Mouse (Mus musculus): ENCODE data around the gene Slfn2. TPM values are rescaled to one million over a fixed set of nuclear protein-coding genes. Genes with fewer than 3 reads are reported as not detected.

Slfn2 gene
- total and polyA plus RNA-seq, 2 experiments from 2014 or later, result 1.9 to 3.5 TPM

- no peak overlapping the region for H3K27ac ChIP-seq (ENCODE audit: low read depth, low read length)
- H3K4me3 ChIP-seq (ENCODE audit: low read depth, low read length), result no peak overlapping the region
- H3K4me1 ChIP-seq (ENCODE audit: insufficient read depth), result no peaks in the 10 kb centered on the region
- H3K27me3 ChIP-seq (ENCODE audit: insufficient read depth, low read length), result no peaks in the 10 kb centered on the region
- no peak overlapping the region for H3K4me2 ChIP-seq (ENCODE audit: low read depth)
- H3K9ac ChIP-seq, result no peak overlapping the region
- 79% methylated on average over 3 of the region's 3 CpGs for WGBS
- DNase-seq (no peak), ATAC-seq (no peak)
- no peaks in the 10 kb centered on the region for H3K36me3 ChIP-seq (ENCODE audit: insufficient read depth)
- no peak for TF ChIP-seq CTCF (IDR thresholded peaks at IDR 0.05; ENCODE audit: low read depth)
- H3K9me3 ChIP-seq (ENCODE audit: low read length), result no peaks in the 10 kb centered on the region
Measured at GRCm38 (mm10) chr11:83077714-83078422, 13.0 kb downstream of the Slfn2 start.

- ATAC-seq, result no peak
- no peaks in the 10 kb centered on the region for H3K27me3 ChIP-seq (ENCODE audit: insufficient read depth, low read length)
- H3K4me2 ChIP-seq (ENCODE audit: low read depth), result no peak overlapping the region
- H3K9ac ChIP-seq, result no peak overlapping the region
- no peaks in the 10 kb centered on the region for H3K36me3 ChIP-seq (ENCODE audit: insufficient read depth)
- TF ChIP-seq CTCF (IDR thresholded peaks at IDR 0.05; ENCODE audit: low read depth), result no peak
- no peaks in the 10 kb centered on the region for H3K9me3 ChIP-seq (ENCODE audit: low read length)
- H3K4me3 ChIP-seq (ENCODE audit: low read depth, low read length), result no peak overlapping the region
- H3K27ac ChIP-seq (ENCODE audit: low read depth, low read length), result no peak overlapping the region
- no peak for DNase-seq
- H3K4me1 ChIP-seq (ENCODE audit: insufficient read depth), result no peaks in the 10 kb centered on the region
- 84% methylated on average over 5 of the region's 5 CpGs for WGBS
Measured at GRCm38 (mm10) chr11:83078423-83079140, 13.7 kb downstream of the Slfn2 start.

- Histone ChIP-seq H3K27me3 (ENCODE audit: insufficient read depth, low read length) (no peaks in the 10 kb centered on the region), H3K9ac (no peak overlapping the region), H3K4me1 (ENCODE audit: insufficient read depth) (no peaks in the 10 kb centered on the region), H3K27ac (ENCODE audit: low read depth, low read length) (no peak overlapping the region), H3K36me3 (ENCODE audit: insufficient read depth) (no peaks in the 10 kb centered on the region), H3K4me2 (ENCODE audit: low read depth) (no peak overlapping the region), H3K9me3 (ENCODE audit: low read length) (no peaks in the 10 kb centered on the region), H3K4me3 (ENCODE audit: low read depth, low read length) (no peak overlapping the region)
- no peak for TF ChIP-seq CTCF (IDR thresholded peaks at IDR 0.05; ENCODE audit: low read depth)
- DNase-seq (no peak), ATAC-seq (no peak)
- WGBS, result 87% methylated on average over 9 of the region's 9 CpGs
Measured at GRCm38 (mm10) chr11:83079487-83080199, 14.7 kb downstream of the Slfn2 start.

GRCm38 (mm10) chr11:83082741-83083473, 18.0 kb downstream of the Slfn2 start:
- H3K4me1 ChIP-seq (ENCODE audit: insufficient read depth), result no peaks in the 10 kb centered on the region
- H3K27ac ChIP-seq (ENCODE audit: low read depth, low read length), result no peak overlapping the region
- WGBS, result 71% methylated on average over 7 of the region's 7 CpGs
- no peak overlapping the region for H3K4me2 ChIP-seq (ENCODE audit: low read depth)
- TF ChIP-seq CTCF (IDR thresholded peaks at IDR 0.05; ENCODE audit: low read depth), result no peak
- no peaks in the 10 kb centered on the region for H3K36me3 ChIP-seq (ENCODE audit: insufficient read depth)
- H3K9ac ChIP-seq, result no peak overlapping the region
- no peak for DNase-seq
- ATAC-seq, result no peak
- H3K27me3 ChIP-seq (ENCODE audit: insufficient read depth, low read length), result no peaks in the 10 kb centered on the region
- H3K4me3 ChIP-seq (ENCODE audit: low read depth, low read length), result no peak overlapping the region
- no peaks in the 10 kb centered on the region for H3K9me3 ChIP-seq (ENCODE audit: low read length)

- H3K9me3 ChIP-seq (ENCODE audit: low read length), result no peaks in the 10 kb centered on the region
- TF ChIP-seq CTCF (IDR thresholded peaks at IDR 0.05; ENCODE audit: low read depth), result no peak
- H3K27ac ChIP-seq (ENCODE audit: low read depth, low read length), result no peak overlapping the region
- H3K4me3 ChIP-seq (ENCODE audit: low read depth, low read length), result no peak overlapping the region
- H3K4me2 ChIP-seq (ENCODE audit: low read depth), result no peak overlapping the region
- no peak overlapping the region for H3K9ac ChIP-seq
- no peaks in the 10 kb centered on the region for H3K36me3 ChIP-seq (ENCODE audit: insufficient read depth)
- WGBS, result 82% methylated on average over 2 of the region's 2 CpGs
- no peaks in the 10 kb centered on the region for H3K27me3 ChIP-seq (ENCODE audit: insufficient read depth, low read length)
- H3K4me1 ChIP-seq (ENCODE audit: insufficient read depth), result no peaks in the 10 kb centered on the region
- no peak for ATAC-seq
- DNase-seq, result no peak
Measured at GRCm38 (mm10) chr11:83084161-83084560, 19.2 kb downstream of the Slfn2 start.

- no peaks in the 10 kb centered on the region for H3K27me3 ChIP-seq (ENCODE audit: insufficient read depth, low read length)
- TF ChIP-seq CTCF (IDR thresholded peaks at IDR 0.05; ENCODE audit: low read depth), result no peak
- H3K36me3 ChIP-seq (ENCODE audit: insufficient read depth), result no peaks in the 10 kb centered on the region
- no peak overlapping the region for H3K9ac ChIP-seq
- H3K4me2 ChIP-seq (ENCODE audit: low read depth), result no peak overlapping the region
- 90% methylated on average over 10 of the region's 10 CpGs for WGBS
- no peak for ATAC-seq
- H3K4me3 ChIP-seq (ENCODE audit: low read depth, low read length), result no peak overlapping the region
- no peak for DNase-seq
- no peaks in the 10 kb centered on the region for H3K4me1 ChIP-seq (ENCODE audit: insufficient read depth)
- no peak overlapping the region for H3K27ac ChIP-seq (ENCODE audit: low read depth, low read length)
- H3K9me3 ChIP-seq (ENCODE audit: low read length), result no peaks in the 10 kb centered on the region
Measured at GRCm38 (mm10) chr11:83084761-83085160, 19.8 kb downstream of the Slfn2 start.
